Mouse (Mus musculus) stomach, embryonic 15.5 days (tissue): ENCODE results near the gene Arcn1. TPM values are rescaled to one million over a fixed set of nuclear protein-coding genes. Genes with fewer than 3 reads are reported as not detected.

ENCODE experiments used
- ATAC-seq: fragments of 200-750 bp; cut with Nextera tagmentation; 2 replicates; pipeline ENCODE4 v1.8.0; 2017; ENCODE audit warnings: low read depth, moderate number of reproducible peaks, moderate TSS enrichment; ENCODE audit not compliant: insufficient read depth, low FRiP score
- H3K27ac ChIP-seq: fragments of 300-500 bp; sonication (generic); 2 replicates; pipeline ENCODE4 v1.5.1; 2015; ENCODE audit warnings: mild to moderate bottlenecking, inconsistent platforms
- H3K27me3 ChIP-seq: fragments of 300-500 bp; sonication (generic); replicated peaks from 2 replicates; pipeline ENCODE4 v1.6.1; 2015; ENCODE audit warnings: inconsistent platforms
- H3K36me3 ChIP-seq: fragments of 300-500 bp; sonication (generic); 2 replicates; pipeline ENCODE4 v1.6.1; 2015; ENCODE audit warnings: inconsistent platforms
- H3K4me1 ChIP-seq: fragments of 300-500 bp; sonication (generic); 2 replicates; pipeline ENCODE4 v1.6.1; 2015; ENCODE audit warnings: inconsistent platforms
- H3K4me2 ChIP-seq: fragments of 300-500 bp; sonication (generic); 2 replicates; pipeline ENCODE4 v1.6.1; 2015; ENCODE audit warnings: mild to moderate bottlenecking, inconsistent platforms
- H3K4me3 ChIP-seq: fragments of 300-500 bp; sonication (generic); replicated peaks from 2 replicates; pipeline ENCODE4 v1.5.1; 2015; ENCODE audit warnings: inconsistent platforms
- H3K9ac ChIP-seq: fragments of 300-500 bp; sonication (generic); 2 replicates; pipeline ENCODE4 v1.6.1; 2015; ENCODE audit warnings: inconsistent platforms
- H3K9me3 ChIP-seq: fragments of 300-500 bp; sonication (generic); 2 replicates; pipeline ENCODE4 v1.6.1; 2016; ENCODE audit warnings: inconsistent platforms
- WGBS: fragments of 180-500 bp; shearing (Covaris S2); methylation state at CpG from one replicate; pipeline ENCODE4 v1.1.7; 2015; 5-methylcytosine and 5-hydroxymethylcytosine counted together
- polyA plus RNA-seq: library from polyadenylated mRNA; unstranded; fragments of >200 nt; fragmentation: Nextera tagmentation; extraction: Ambion mirVana; gene quantifications from 2 replicates; pipeline ENCODE4 v1.2.1, GENCODE M21; 2015

The Arcn1 gene
- polyA plus RNA-seq, 1 experiment from 2014 or later, result 189 TPM

DNA sequence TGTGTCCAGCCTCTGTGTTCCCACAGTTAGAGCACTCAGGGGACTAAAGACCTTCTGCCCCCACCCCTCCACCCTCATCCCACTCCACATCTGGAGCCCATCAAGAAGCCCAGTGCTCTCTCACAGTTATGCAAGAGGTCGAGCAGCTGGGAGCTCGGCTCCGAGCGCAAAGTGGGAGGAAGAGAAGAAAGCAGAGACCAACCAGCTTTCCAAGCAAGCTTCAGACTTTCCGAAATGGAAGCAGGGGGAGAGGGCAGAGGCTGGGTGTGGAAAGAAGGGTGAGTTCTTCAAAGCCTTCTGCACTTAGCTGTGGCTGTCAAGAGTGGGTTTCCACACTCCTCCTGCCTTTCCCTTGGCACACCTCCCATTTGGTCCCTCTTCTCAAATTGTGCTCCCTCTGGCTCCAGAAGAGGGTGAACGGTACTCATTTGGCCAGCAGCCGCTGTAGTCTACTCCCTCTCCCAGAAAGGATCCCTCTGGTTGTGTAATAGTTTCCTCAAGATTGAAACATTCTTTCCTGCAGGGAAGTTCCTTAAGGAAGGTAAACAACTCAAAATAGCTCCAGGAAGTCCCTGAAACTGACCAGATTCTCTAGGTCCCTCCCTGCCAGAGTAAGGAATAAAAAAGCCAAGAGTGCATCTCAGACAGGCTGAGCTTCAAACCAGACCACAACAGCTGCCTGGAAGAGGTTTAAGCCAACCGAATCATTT, 30.2 kb downstream of the Arcn1 start:
- Histone ChIP-seq H3K4me2 (peak overlapping the region; percentile 6; the same call in 1 of the 2 replicates), H3K4me3 (no peak overlapping the region), H3K36me3 (peaks cover 8% of the 10 kb centered on the region; the same call in 1 of the 2 replicates), H3K27me3 (0 out of 2 replicates have a peak, but pooled peaks cover 7% of the 10 kb centered on the region), H3K4me1 (peaks cover 24% of the 10 kb centered on the region), H3K9me3 (no peaks in the 10 kb centered on the region), H3K27ac (peak overlapping the region; percentile 74), H3K9ac (no peak overlapping the region)
- WGBS, result 26% methylated on average over 8 of the region's 8 CpGs
- peak; percentile 12; the same call in 1 of the 2 replicates for ATAC-seq

DNA sequence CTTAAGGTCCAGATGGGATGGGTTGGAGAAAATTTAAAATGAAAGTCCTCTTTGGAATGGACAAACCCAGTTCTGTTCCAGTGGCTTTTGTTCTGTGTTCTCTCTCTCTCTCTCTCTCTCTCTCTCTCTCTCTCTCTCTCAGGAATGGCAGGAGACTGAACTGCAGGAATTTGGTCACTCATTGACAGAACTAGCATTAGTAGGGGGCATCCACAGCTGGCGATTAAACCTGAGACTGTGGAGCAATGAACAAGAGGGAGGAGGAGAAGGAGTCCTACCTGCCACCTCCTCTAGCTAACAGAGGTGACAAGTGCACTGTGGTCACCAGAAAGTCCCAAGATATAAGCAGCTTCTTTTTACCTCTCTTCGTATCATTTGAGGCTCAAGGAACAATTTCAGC, 31.3 kb downstream of the Arcn1 start:
- H3K27ac ChIP-seq, result no peak overlapping the region; the same call in 1 of the 2 replicates
- no peak for ATAC-seq

DNA sequence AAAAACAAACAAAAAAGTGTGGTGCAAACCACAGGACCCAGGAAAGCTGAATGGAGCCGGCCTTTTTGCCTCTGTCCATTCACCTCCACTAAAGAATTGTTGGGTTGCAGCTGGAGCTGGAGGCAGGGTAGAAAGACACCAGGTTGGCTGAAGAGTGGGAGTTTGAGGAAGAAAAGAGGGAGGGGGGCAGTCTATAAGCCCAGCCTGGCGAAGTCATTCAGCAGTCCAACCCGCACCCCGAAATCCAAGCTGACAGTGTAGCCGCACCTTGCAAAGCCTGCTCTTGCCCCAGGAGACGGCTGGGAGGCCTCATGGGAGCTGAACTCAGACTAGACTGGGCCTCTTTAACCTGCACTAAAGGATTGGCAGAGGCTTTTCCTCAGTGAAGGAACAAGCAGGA, 31.8 kb downstream of the Arcn1 start:
- whole genome bisulfite sequencing, result 73% methylated on average over 6 of the region's 6 CpGs

More for the DNA sequence above, 31.3 kb downstream of the Arcn1 start:
- WGBS, result 68% methylated on average over 2 of the region's 2 CpGs
- Histone ChIP-seq H3K4me2 (no peak overlapping the region), H3K4me3 (no peak overlapping the region), H3K36me3 (peaks cover 3% of the 10 kb centered on the region; the same call in 1 of the 2 replicates), H3K4me1 (peaks cover 24% of the 10 kb centered on the region), H3K9me3 (no peaks in the 10 kb centered on the region), H3K9ac (no peak overlapping the region), H3K27me3 (0 out of 2 replicates have a peak, but pooled peaks cover 7% of the 10 kb centered on the region)

DNA sequence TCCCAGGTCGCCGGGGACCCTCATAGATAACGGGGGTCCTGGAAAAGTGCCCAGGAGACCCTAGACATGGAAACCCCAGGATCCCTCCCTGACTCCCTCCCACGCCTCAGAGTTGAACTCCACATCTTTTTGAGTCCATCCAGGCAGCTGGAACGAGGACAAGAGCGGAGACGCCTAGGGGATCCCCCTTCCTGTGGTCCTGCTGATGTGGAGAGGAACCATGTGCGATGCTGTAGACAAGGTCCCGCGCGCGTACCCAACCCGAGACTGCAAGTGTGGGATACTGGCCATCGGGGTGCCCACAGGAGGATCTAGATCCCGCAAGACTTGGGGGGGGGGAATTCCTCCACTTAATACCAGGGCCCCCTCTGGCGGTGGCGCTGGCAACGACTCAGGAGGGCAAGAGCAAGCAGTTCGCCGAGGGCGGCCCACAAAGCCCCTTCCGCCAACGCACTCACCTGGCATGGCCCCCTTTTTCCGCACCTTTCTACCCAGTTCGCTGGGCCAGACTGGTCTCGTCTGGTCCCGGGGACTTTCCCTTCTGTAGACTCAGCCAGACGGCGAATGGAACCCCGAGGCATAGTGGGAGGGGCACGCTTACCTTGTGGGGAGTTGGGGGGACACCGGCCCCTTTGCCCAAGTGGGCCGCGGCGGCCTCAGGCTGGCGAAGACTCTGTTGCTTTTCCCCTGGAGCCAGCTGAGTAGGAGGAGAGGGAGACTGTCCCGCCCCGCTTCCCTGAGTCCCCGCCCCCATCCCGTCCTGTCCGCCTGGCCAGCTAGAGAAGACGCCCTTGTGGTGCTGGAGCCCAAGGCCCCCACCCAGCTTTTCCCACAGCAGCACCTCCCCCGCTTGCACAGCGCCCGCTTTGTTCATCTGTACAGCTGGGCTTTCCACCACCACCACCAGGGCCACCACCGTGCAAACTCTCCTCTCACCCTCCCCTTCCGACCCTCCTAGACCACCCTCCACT, 32.8 kb downstream of the Arcn1 start, which contains the start of gene Phldb1:
Gene Phldb1, minus strand, starts transcription at position 675 of the 971 bp plus-strand sequence.
- H3K4me1 ChIP-seq, result peaks cover 24% of the 10 kb centered on the region
- 1% methylated on average over 46 of the region's 47 CpGs for WGBS

More for the DNA sequence above, 31.8 kb downstream of the Arcn1 start:
- 0 out of 2 replicates have a peak, but pooled peaks cover 7% of the 10 kb centered on the region for H3K27me3 ChIP-seq
- H3K9me3 ChIP-seq, result no peaks in the 10 kb centered on the region
- ATAC-seq, result no peak
- H3K9ac ChIP-seq, result no peak overlapping the region
- H3K4me2 ChIP-seq, result no peak overlapping the region
- peak overlapping the region; percentile 54 for H3K27ac ChIP-seq
- no peaks in the 10 kb centered on the region for H3K36me3 ChIP-seq
- H3K4me3 ChIP-seq, result no peak overlapping the region
- H3K4me1 ChIP-seq, result peaks cover 24% of the 10 kb centered on the region

DNA sequence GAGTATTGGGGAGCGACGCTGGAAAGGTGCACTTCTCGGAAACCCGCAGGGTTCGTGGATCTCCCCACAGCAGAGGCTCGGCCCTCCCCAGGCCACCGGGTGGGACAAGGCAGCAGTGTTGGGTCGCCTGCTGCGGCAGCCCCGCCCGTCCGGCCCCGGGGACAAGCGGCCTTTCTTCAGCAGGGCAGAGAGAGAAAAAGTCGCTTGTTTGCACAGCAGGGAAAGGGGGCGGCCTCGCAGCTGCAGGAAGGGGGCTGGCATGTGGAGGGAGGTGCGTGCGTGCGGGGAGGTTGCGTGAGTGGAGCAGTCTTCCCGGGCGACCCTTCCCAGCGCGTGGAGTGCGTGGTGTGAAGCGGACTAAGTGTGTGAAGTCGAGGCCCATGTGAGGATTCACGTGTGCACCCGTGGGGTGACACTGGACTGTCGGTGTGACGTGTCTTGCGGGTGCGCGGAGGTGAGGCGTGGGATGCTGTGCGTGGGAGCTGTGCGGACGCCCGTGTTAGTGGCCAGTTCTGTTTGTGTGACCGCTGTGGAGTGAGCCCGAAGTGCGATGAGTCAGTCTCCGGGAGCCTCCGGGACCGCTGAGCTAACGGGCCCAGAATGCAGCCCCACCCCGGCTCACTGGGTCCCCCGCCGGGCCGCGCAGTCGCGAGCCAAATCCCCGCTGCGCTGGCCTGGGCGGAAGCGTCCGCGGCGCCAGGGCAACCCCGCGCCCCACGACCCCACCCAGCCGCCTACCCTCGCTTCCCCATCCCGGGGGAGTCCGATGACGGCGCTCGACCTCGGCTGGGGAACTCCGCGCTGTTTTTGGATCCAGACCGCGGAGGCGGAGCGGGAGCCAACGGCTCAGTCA, 33.7 kb downstream of the Arcn1 start:
- 1% methylated on average over 79 of the region's 79 CpGs for WGBS
- Histone ChIP-seq H3K9ac (peak overlapping the region; percentile 52), H3K4me1 (peaks cover 24% of the 10 kb centered on the region)

More for the DNA sequence above, 32.8 kb downstream of the Arcn1 start, which contains the start of gene Phldb1:
- Histone ChIP-seq H3K4me2 (peak within 1 kb of the TSS; percentile 94), H3K27me3 (0 out of 2 replicates have a peak, but pooled peaks cover 7% of the 10 kb centered on the region), H3K36me3 (no peaks in the 10 kb centered on the region), H3K9me3 (no peaks in the 10 kb centered on the region), H3K4me3 (peak within 1 kb of the TSS; percentile 54), H3K27ac (peak within 1 kb of the TSS; percentile 68), H3K9ac (peak within 1 kb of the TSS; percentile 52)
- ATAC-seq, result peak; percentile 77

DNA sequence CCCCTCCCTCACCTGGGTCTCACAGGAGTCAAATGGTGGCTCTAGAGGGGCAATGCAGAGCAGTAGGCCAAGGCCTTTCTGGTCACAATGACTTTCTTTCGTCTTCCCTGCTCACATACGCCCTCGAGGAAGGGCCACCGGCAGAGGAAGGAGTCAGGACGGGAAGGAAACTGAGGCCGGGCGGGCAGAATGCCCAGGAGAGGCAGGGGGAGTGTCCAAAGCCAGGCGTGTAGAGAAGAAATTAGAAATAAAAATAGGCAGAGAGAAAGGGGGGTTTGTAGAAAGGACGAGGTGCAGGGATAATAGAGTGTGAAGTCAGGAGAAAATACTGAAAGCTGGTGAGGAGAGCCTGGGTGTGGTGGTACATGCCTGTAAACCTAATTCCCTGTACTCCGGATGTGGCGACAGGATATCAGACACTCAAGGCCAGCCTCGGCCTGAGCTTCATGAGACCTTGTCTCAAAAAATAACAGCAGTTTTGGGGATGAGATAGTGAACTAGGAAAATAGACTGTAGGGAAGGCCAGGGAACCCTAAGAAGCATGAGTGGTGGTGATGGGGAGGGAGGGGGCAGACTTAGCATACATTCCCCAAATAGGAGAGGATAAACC, 34.6 kb downstream of the Arcn1 start:
- peak overlapping the region; percentile 94 for H3K4me2 ChIP-seq
- no peaks in the 10 kb centered on the region for H3K36me3 ChIP-seq
- ATAC-seq, result no peak
- 0 out of 2 replicates have a peak, but pooled peaks cover 7% of the 10 kb centered on the region for H3K27me3 ChIP-seq
- no peaks in the 10 kb centered on the region for H3K9me3 ChIP-seq
- peak overlapping the region; percentile 54 for H3K4me3 ChIP-seq
- 54% methylated on average over 12 of the region's 12 CpGs for WGBS
- peaks cover 24% of the 10 kb centered on the region for H3K4me1 ChIP-seq
- peak overlapping the region; percentile 17 for H3K27ac ChIP-seq
- peak overlapping the region; percentile 52; the same call in 1 of the 2 replicates for H3K9ac ChIP-seq

More for the DNA sequence above, 33.7 kb downstream of the Arcn1 start:
- ATAC-seq, result peak; percentile 48
- 0 out of 2 replicates have a peak, but pooled peaks cover 7% of the 10 kb centered on the region for H3K27me3 ChIP-seq
- H3K9me3 ChIP-seq, result no peaks in the 10 kb centered on the region
- peak overlapping the region; percentile 54 for H3K4me3 ChIP-seq
- H3K36me3 ChIP-seq, result no peaks in the 10 kb centered on the region
- H3K4me2 ChIP-seq, result peak overlapping the region; percentile 94
- H3K27ac ChIP-seq, result peak overlapping the region; percentile 68

DNA sequence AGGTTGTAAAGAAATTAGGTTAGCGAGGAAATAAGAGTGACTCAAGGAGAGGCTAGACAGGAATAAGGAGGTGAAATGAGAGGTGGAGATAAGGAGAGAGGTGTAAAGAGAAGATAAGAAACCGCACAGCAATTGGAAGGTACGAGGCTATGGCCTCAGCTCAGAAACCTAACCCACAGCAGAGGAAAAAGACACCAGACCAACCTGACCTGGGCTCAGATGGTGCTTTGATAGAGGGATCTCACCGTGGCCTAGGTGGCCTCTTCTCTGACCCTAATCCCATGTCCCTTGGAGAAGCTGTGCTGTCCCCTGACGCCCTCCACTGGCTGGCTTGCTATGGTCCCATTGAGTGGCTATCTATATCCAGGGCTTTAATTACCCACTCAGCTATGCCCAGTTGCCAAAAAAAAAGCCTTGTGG, 35.5 kb downstream of the Arcn1 start:
- Histone ChIP-seq H3K27ac (no peak overlapping the region), H3K4me2 (no peak overlapping the region), H3K27me3 (0 out of 2 replicates have a peak, but pooled peaks cover 7% of the 10 kb centered on the region), H3K9ac (no peak overlapping the region), H3K4me3 (no peak overlapping the region), H3K4me1 (peaks cover 24% of the 10 kb centered on the region), H3K36me3 (no peaks in the 10 kb centered on the region), H3K9me3 (no peaks in the 10 kb centered on the region)
- 67% methylated on average over 5 of the region's 5 CpGs for WGBS
- no peak for ATAC-seq

DNA sequence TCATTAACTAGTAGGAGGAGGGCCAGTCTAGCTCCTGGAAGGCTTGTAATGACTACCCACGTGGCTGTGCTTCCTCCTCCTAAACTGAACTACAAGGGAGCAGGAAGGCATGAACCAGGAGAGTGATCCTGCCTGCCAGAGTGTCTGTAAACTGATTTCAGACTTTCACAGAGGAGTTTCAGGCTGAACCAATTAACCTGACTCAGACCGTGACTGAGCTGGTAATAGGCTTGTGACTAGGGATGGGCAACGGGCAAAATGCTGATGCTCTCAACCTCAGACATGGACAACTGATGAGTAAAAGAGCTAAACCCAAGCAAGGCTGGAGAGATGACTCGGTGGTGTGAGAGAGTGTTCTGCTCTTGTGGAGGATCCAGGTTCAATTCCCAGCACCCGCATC, 40.2 kb downstream of the Arcn1 start:
- no peak overlapping the region for H3K4me2 ChIP-seq
- no peak overlapping the region for H3K9ac ChIP-seq
- H3K4me1 ChIP-seq, result peaks cover 26% of the 10 kb centered on the region
- no peak overlapping the region for H3K27ac ChIP-seq
- no peak overlapping the region for H3K4me3 ChIP-seq
- H3K36me3 ChIP-seq, result no peaks in the 10 kb centered on the region
- H3K9me3 ChIP-seq, result no peaks in the 10 kb centered on the region
- WGBS, result 63% methylated on average over 5 of the region's 5 CpGs
- H3K27me3 ChIP-seq, result 0 out of 2 replicates have a peak, but pooled peaks cover under 1% of the 10 kb centered on the region
- no peak for ATAC-seq

DNA sequence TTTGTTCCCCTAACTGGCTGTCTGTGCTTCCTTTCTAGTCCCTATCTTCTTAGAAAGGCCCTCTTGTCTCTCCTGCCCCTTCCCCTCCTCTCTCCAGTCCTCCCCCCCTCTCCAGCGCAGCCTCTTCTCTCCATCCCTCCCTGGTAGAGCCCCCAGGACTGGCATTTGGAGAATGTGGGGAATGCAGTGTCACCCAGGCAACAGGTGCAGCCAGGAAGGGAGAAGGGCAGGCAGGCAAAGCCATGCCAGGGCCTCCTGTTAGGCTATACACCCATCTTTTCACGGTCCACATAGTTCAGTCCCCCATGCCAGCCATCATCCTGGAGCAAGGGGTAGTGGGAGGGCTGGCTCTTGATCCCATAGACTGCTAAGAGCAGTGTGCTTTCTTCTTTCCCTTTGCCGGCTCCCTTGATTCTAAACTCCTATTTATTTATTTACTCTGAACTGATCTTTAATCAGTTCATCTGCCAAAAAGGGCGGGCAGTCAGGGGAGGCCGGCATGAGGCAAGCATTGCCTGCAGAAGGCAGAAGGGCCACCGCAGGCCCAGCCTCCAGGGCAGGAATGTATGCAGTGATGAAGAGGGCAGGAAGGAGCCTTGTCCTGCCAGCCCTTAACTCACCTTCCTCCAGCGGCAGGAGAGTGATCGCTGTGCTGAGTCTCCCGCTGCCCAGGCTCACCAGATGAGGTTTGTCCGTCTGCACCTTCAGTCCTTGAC, 41.1 kb downstream of the Arcn1 start:
- Histone ChIP-seq H3K27me3 (no peaks in the 10 kb centered on the region), H3K9ac (no peak overlapping the region), H3K36me3 (no peaks in the 10 kb centered on the region), H3K4me3 (no peak overlapping the region), H3K27ac (no peak overlapping the region), H3K4me1 (peaks cover 27% of the 10 kb centered on the region), H3K9me3 (no peaks in the 10 kb centered on the region), H3K4me2 (no peak overlapping the region)
- 36% methylated on average over 10 of the region's 10 CpGs for WGBS
- ATAC-seq, result no peak

DNA sequence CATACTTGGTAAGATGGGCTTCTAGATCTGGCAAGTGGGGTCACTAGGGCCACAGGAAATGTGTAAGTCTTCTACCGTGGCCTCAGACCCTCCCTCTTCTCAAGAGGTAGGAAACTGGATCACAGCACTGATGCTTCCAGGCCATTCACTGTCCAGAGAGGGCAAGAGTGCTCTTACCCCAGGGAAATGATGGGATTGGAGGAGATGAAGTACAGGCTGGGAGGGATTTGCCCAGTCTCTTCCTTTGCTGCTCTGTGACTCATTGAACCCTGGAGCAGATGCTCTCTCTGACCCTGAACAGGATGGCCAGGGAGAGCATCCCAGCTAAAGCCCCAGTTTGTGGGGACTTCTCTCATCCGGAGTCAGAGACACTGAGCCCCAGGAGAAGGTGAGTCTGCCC, 43.0 kb downstream of the Arcn1 start:
- Histone ChIP-seq H3K4me1 (peaks cover 43% of the 10 kb centered on the region), H3K27ac (peak overlapping the region; percentile 28), H3K36me3 (no peaks in the 10 kb centered on the region), H3K9ac (no peak overlapping the region), H3K4me3 (no peak overlapping the region), H3K27me3 (no peaks in the 10 kb centered on the region), H3K4me2 (no peak overlapping the region), H3K9me3 (no peaks in the 10 kb centered on the region)
- no peak for ATAC-seq
- 34% methylated on average over 2 of the region's 2 CpGs for WGBS
